Comparison of ENCODE assay signal across 11 mouse cellular contexts in the genomic region with DNA sequence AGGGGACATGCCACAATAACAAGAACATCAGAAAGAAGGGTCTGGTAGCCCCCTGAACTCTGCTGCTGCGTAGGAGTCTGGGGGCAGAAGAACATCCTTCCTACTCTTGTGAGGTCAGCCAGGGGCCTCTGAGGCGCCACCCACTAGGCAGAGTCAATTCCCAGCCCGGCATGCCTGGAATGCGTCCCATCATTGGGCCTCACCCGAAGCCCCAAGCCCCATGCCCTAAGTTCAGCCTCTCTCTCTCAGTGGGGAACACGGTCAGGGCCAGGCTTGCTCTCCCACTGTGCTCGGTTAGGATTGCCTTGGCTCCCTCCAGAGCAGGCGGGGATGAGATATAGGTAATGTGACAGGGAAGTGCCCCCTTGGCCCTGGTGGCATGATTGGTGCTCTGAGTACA. TPM values are rescaled to one million over a fixed set of nuclear protein-coding genes. Genes with fewer than 3 reads are reported as not detected.
DNase-seq lines count a peak whose midpoint lies in the region; ATAC-seq and TF ChIP-seq lines count a peak whose summit lies in the region.
"Had no signal": no experiment of that assay in that cellular context is flagged by ENCODE, and none has a peak within 500 bp of the region (broad histone marks: within the 10 kb centered on the region; RNA-seq: fewer than 3 reads in every experiment).

No protein-coding gene starts in this region.

- WGBS in hindbrain, embryonic 11.5 days: 9% methylated on average over 8 of the region's 8 CpGs
- WGBS in hindbrain, embryonic 12.5 days: 5% methylated on average over 8 of the region's 8 CpGs
- WGBS in limb, embryonic 10.5 days: 5% methylated on average over 8 of the region's 8 CpGs

- no peak overlapping the region for H3K27ac ChIP-seq in hindbrain, embryonic 11.5 days (ENCODE audit: low read depth, low read length)
- H3K27ac ChIP-seq in hindbrain, embryonic 12.5 days: no peak overlapping the region
- peak overlapping the region; percentile 68 for H3K27ac ChIP-seq in limb, embryonic 10.5 days
- H3K27ac ChIP-seq: forebrain, embryonic 15.5 days had no signal

- no peak for TF ChIP-seq CTCF in E14TG2a.4 (conservative IDR thresholded peaks at IDR 0.05; ENCODE audit: low read length)

- H3K9ac ChIP-seq in hindbrain, embryonic 11.5 days (ENCODE audit: low read depth, low read length): no peak overlapping the region
- H3K9ac ChIP-seq in hindbrain, embryonic 12.5 days: no peak overlapping the region
- H3K9ac ChIP-seq: forebrain, embryonic 15.5 days had no signal

- H3K4me1 ChIP-seq in hindbrain, embryonic 11.5 days (replicated peaks; ENCODE audit: control insufficient read depth, insufficient read depth, low read length): peaks cover 4% of the 10 kb centered on the region; the same call in 1 of the 2 replicates
- H3K4me1 ChIP-seq in hindbrain, embryonic 12.5 days: peaks cover 22% of the 10 kb centered on the region
- H3K4me1 ChIP-seq in E14TG2a.4 (replicated peaks; ENCODE audit: low read depth, low read length): peaks cover 23% of the 10 kb centered on the region
- H3K4me1 ChIP-seq in limb, embryonic 10.5 days: peaks cover 53% of the 10 kb centered on the region
- H3K4me1 ChIP-seq: forebrain, embryonic 15.5 days had no signal

- no peak overlapping the region for H3K4me3 ChIP-seq in hindbrain, embryonic 11.5 days (ENCODE audit: low read depth, low read length)
- H3K4me3 ChIP-seq in hindbrain, embryonic 12.5 days: no peak overlapping the region
- H3K4me3 ChIP-seq in E14TG2a.4 (replicated peaks; ENCODE audit: low read length): 0 out of 2 replicates have a peak overlapping the region, but pooled peaks have one; percentile 14
- H3K4me3 ChIP-seq in limb, embryonic 10.5 days: no peak overlapping the region
- H3K4me3 ChIP-seq: forebrain, embryonic 15.5 days had no signal

- H3K27me3 ChIP-seq in hindbrain, embryonic 11.5 days (ENCODE audit: control insufficient read depth, insufficient read depth, low read length): no peaks in the 10 kb centered on the region
- H3K27me3 ChIP-seq in hindbrain, embryonic 12.5 days: no peaks in the 10 kb centered on the region
- 0 out of 2 replicates have a peak, but pooled peaks cover 2% of the 10 kb centered on the region for H3K27me3 ChIP-seq in E14TG2a.4 (ENCODE audit: insufficient read depth, low read length)
- H3K27me3 ChIP-seq in limb, embryonic 10.5 days (ENCODE audit: low read depth, poor library complexity, severe bottlenecking): no peaks in the 10 kb centered on the region; the same call in 1 of the 2 replicates
- H3K27me3 ChIP-seq: forebrain, embryonic 15.5 days had no signal

- no peak for ATAC-seq in hindbrain, embryonic 11.5 days (ENCODE audit: low FRiP score)
- no peak for ATAC-seq in hindbrain, embryonic 12.5 days (ENCODE audit: low FRiP score)
- ATAC-seq: forebrain, embryonic 15.5 days had no signal

- peak; percentile 15 for DNase-seq in hindbrain, embryonic 11.5 days (ENCODE audit: low spot score)
- DNase-seq in ZHBTc4 (ENCODE audit: low read depth, low spot score): peak; percentile 88
- peak; percentile 54 for DNase-seq in limb, embryonic 10.5 days (ENCODE audit: low spot score)
- no peak for DNase-seq in left cerebral cortex, adult 9 months (ENCODE audit: low spot score in 2 of 2)
- DNase-seq in left cerebral cortex, postnatal 36 days (ENCODE audit: low spot score in 2 of 2): no peak
- no peak for DNase-seq in right cerebral cortex, adult 2 months (ENCODE audit: low spot score in 2 of 2)

- no peaks in the 10 kb centered on the region for H3K9me3 ChIP-seq in hindbrain, embryonic 11.5 days (ENCODE audit: control insufficient read depth, low read length)
- H3K9me3 ChIP-seq in hindbrain, embryonic 12.5 days (replicated peaks): no peaks in the 10 kb centered on the region
- H3K9me3 ChIP-seq in E14TG2a.4 (ENCODE audit: low read length): no peaks in the 10 kb centered on the region
- no peaks in the 10 kb centered on the region for H3K9me3 ChIP-seq in limb, embryonic 10.5 days (replicated peaks)
- H3K9me3 ChIP-seq: forebrain, embryonic 15.5 days; G1E had no signal

- intact Hi-C loops in left cerebral cortex, postnatal 36 days (cut with DNase I): no loop called here

- no peaks in the 10 kb centered on the region for H3K36me3 ChIP-seq in hindbrain, embryonic 11.5 days (ENCODE audit: control insufficient read depth, insufficient read depth, low read length)
- no peaks in the 10 kb centered on the region for H3K36me3 ChIP-seq in hindbrain, embryonic 12.5 days
- no peaks in the 10 kb centered on the region for H3K36me3 ChIP-seq in E14TG2a.4 (ENCODE audit: insufficient read depth, low read length)
- no peaks in the 10 kb centered on the region for H3K36me3 ChIP-seq in limb, embryonic 10.5 days
- H3K36me3 ChIP-seq: forebrain, embryonic 15.5 days; G1E had no signal

- H3K4me2 ChIP-seq in hindbrain, embryonic 11.5 days (replicated peaks; ENCODE audit: low read depth, low read length): no peak overlapping the region
- no peak overlapping the region for H3K4me2 ChIP-seq in hindbrain, embryonic 12.5 days (replicated peaks)
- H3K4me2 ChIP-seq: forebrain, embryonic 15.5 days had no signal

RNA-seq across cellular contexts. Expression of gene Prss38, which starts 9.7 kb away (rescaled TPM):
- not detected in 2 replicates for polyA plus RNA-seq in hindbrain, embryonic 11.5 days (2014; fragmentation: Nextera tagmentation; extraction: Ambion mirVana)
- not detected in 2 replicates for polyA plus RNA-seq in hindbrain, embryonic 12.5 days (2016; fragmentation: Nextera tagmentation; extraction: Ambion mirVana)
- not detected in 2 replicates for polyA plus RNA-seq in limb, embryonic 10.5 days (2016; fragmentation: Nextera tagmentation; extraction: Ambion mirVana)
- total RNA-seq in left cerebral cortex, postnatal 36 days (2021): not detected
- polyA plus RNA-seq: forebrain, embryonic 15.5 days; G1E; liver, embryonic 16.5 days had no signal

Comparison
In these comparisons a context has a peak if more than half of its experiments do, and no peak if none do; other contexts are left out.
1. DNase-seq: peak in hindbrain, embryonic 11.5 days (single experiment), ZHBTc4 (single experiment) and limb, embryonic 10.5 days (single experiment); none in left cerebral cortex, adult 9 months (0 of 2), left cerebral cortex, postnatal 36 days (0 of 2) and right cerebral cortex, adult 2 months (0 of 2).